Mouse (Mus musculus): ENCODE measurements at regions not wholly inside any gene's neighbourhood (a gene's known extent, or its start where the extent isn't known, plus 50 kb on each side); places are given as distances from the start of the nearest gene placed in this dataset.

DNA sequence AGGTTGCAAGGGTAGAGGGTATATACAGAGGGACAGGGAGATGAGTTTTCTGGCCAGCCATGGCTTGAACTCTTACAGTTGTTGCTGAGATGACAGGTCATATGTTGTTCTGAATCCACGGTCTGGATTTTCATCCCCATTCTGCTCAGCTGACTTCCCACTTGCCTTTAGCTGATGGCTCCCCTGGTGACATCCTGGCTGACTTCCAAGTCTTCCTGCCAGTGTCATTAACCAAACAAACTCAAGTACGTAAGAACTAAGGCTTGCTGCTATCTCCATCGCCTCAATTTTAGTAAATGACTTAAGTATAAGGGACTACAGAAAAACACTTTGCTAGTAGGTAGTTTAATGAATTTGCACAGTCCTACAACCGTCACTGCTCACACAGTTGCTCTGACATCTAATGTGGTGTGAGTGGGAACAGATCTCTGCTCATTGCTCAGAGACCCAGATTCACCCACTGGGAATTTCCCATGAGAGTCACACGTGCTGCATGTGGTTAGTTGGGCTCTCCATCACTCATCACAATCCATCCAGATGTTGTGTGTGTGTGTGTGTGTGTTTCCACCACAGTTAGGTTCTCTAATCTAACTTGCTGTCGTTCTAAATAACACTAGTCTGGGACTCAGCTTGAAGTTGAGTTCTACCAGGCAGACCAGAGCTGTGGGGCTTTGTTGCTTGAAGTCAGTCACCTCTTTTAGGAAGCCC is 214.9 kb downstream of the Rybp start:
- Histone ChIP-seq H3K4me1 (ENCODE audit: control insufficient read depth in 1 of 2, insufficient read depth in 2 of 2, low read length in 2 of 2) (no peaks in the 10 kb centered on the region), H3K4me3 (ENCODE audit: control insufficient read depth in 1 of 2, insufficient read depth in 1 of 2, low read depth in 2 of 2, low read length in 2 of 2) (no peak overlapping the region), H3K9ac (ENCODE audit: control insufficient read depth, low read depth, low read length, poor library complexity, severe bottlenecking) (no peak overlapping the region), H3K36me3 (ENCODE audit: control insufficient read depth in 1 of 2, insufficient read depth in 2 of 2, low read length in 2 of 2) (no peaks in the 10 kb centered on the region; a peak in 1 of 4 replicates), H3K27ac (ENCODE audit: control insufficient read depth, low read depth, low read length) (no peak overlapping the region), H3K27me3 (ENCODE audit: control insufficient read depth in 1 of 2, insufficient read depth in 2 of 2, low read length in 2 of 2) (no peaks in the 10 kb centered on the region), H3K79me2 (ENCODE audit: control insufficient read depth, insufficient read depth, low read length, poor library complexity) (no peaks in the 10 kb centered on the region), H3K9me3 (replicated peaks; ENCODE audit: insufficient read depth, low read length) (no peaks in the 10 kb centered on the region)
- DNase-seq (ENCODE audit: low read depth, low spot score), result peak; percentile 8
- TF ChIP-seq HCFC1 (IDR thresholded peaks at IDR 0.05; ENCODE audit: low read depth, low read length) (no peak), MXI1 (IDR thresholded peaks at IDR 0.05; ENCODE audit: low read depth, low read length) (no peak), UBTF (IDR thresholded peaks at IDR 0.05; ENCODE audit: borderline replicate concordance, insufficient read depth, low read depth, low read length) (no peak), KAT2A (conservative IDR thresholded peaks at IDR 0.05; ENCODE audit: low read depth, low read length) (no peak), MAFK (IDR thresholded peaks at IDR 0.05; ENCODE audit: borderline replicate concordance, low read depth, low read length) (no peak), CHD1 (IDR thresholded peaks at IDR 0.05; ENCODE audit: low read depth, low read length) (no peak)

DNA sequence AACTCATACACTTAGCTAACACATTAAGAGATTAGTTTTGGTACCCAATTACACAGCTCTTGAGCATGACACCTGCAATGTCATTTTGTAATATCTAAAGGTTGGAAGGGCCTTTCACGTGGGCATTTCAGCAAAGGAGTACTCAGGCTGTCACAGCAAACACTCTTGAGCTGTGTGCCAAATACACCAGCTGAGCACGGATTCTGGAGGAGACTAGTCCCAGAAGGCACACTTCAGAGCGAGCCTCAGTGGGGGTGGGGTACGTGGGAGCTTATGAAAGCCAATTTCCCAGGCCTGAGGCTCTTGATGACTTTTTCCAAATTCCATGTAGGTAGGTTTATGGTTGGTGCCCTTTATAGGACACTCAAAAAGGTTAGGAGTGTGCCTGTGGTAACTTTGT is 218.1 kb downstream of the Rybp start:
- Histone ChIP-seq H3K4me1 (ENCODE audit: control insufficient read depth in 1 of 2, insufficient read depth in 2 of 2, low read length in 2 of 2) (no peaks in the 10 kb centered on the region), H3K9ac (ENCODE audit: control insufficient read depth, low read depth, low read length, poor library complexity, severe bottlenecking) (no peak overlapping the region), H3K36me3 (ENCODE audit: control insufficient read depth in 1 of 2, insufficient read depth in 2 of 2, low read length in 2 of 2) (no peaks in the 10 kb centered on the region), H3K79me2 (ENCODE audit: control insufficient read depth, insufficient read depth, low read length, poor library complexity) (no peaks in the 10 kb centered on the region), H3K9me3 (replicated peaks; ENCODE audit: insufficient read depth, low read length) (no peaks in the 10 kb centered on the region), H3K27me3 (ENCODE audit: control insufficient read depth in 1 of 2, insufficient read depth in 2 of 2, low read length in 2 of 2) (no peaks in the 10 kb centered on the region), H3K27ac (ENCODE audit: control insufficient read depth, low read depth, low read length) (no peak overlapping the region), H3K4me3 (ENCODE audit: control insufficient read depth in 1 of 2, insufficient read depth in 1 of 2, low read depth in 2 of 2, low read length in 2 of 2) (no peak overlapping the region)
- TF ChIP-seq GATA1 (IDR thresholded peaks at IDR 0.05; ENCODE audit: low read depth, low read length), result no peak
- no peak for TF ChIP-seq ZNF384 (IDR thresholded peaks at IDR 0.05; ENCODE audit: low read depth, low read length)
- no peak for TF ChIP-seq MAFK (IDR thresholded peaks at IDR 0.05; ENCODE audit: borderline replicate concordance, low read depth, low read length)
- TF ChIP-seq USF2 (IDR thresholded peaks at IDR 0.05; ENCODE audit: borderline replicate concordance in 1 of 2, insufficient read depth in 1 of 2, low read depth in 1 of 2, low read length in 2 of 2), result no peak
- TF ChIP-seq ELF1 (IDR thresholded peaks at IDR 0.05; ENCODE audit: low read depth, low read length), result no peak
- no peak for TF ChIP-seq ZC3H11A (IDR thresholded peaks at IDR 0.05; ENCODE audit: low read depth, low read length)
- TF ChIP-seq CHD1 (IDR thresholded peaks at IDR 0.05; ENCODE audit: low read depth, low read length), result no peak
- no peak for TF ChIP-seq BHLHE40 (IDR thresholded peaks at IDR 0.05; ENCODE audit: borderline replicate concordance, low read depth, low read length)
- no peak for TF ChIP-seq TAL1 (IDR thresholded peaks at IDR 0.05; ENCODE audit: low read length)
- no peak for TF ChIP-seq TCF12 (IDR thresholded peaks at IDR 0.05; ENCODE audit: low read depth, low read length)
- TF ChIP-seq EP300 (IDR thresholded peaks at IDR 0.05; ENCODE audit: low read depth in 1 of 2, low read length in 2 of 2), result no peak
- TF ChIP-seq ZKSCAN1 (IDR thresholded peaks at IDR 0.05; ENCODE audit: low read depth, low read length), result no peak
- no peak for TF ChIP-seq POLR2AphosphoS5 (IDR thresholded peaks at IDR 0.05; ENCODE audit: borderline replicate concordance, low read depth, low read length)
- TF ChIP-seq UBTF (IDR thresholded peaks at IDR 0.05; ENCODE audit: borderline replicate concordance, insufficient read depth, low read depth, low read length), result no peak
- no peak for TF ChIP-seq MXI1 (IDR thresholded peaks at IDR 0.05; ENCODE audit: low read depth, low read length)
- no peak for TF ChIP-seq TBP (IDR thresholded peaks at IDR 0.05; ENCODE audit: low read depth, low read length)
- TF ChIP-seq MYC (IDR thresholded peaks at IDR 0.05; ENCODE audit: low read depth, low read length), result no peak
- TF ChIP-seq USF1 (IDR thresholded peaks at IDR 0.05; ENCODE audit: low read depth, low read length), result no peak
- TF ChIP-seq MEF2A (IDR thresholded peaks at IDR 0.05; ENCODE audit: extremely low read depth, insufficient replicate concordance, low read depth, low read length, poor library complexity, severe bottlenecking), result no peak
- DNase-seq (ENCODE audit: low read depth, low spot score), result no peak

All from MEL (cell line).